In the genomic region with DNA sequence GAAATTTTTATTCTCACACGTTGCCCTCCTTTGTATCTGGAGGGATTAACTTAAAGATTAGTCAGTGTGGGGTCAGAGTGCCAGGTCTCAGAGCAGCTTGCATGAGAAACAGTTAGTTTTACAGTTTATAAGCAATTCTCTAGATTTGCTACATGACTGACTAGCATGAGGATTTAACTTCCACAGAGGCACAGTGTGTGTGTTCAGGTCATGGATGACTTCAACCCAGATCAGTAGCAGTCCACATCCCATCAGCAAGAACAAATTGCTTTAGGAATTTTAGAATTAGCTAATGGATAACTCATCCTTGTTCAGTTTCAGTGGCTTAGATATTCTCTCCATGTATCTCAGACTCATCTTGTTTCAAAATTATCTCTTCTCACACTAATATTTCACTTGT, we compare ENCODE assay signal across 32 mouse cellular contexts.
"Had no signal": no experiment of that assay in that cellular context is flagged by ENCODE, and none has a peak within 500 bp of the region (broad histone marks: within the 10 kb centered on the region; RNA-seq: fewer than 3 reads in every experiment).

No protein-coding gene starts in this region.

- ATAC-seq: liver, embryonic 12.5 days; liver, postnatal 0 days; lung, postnatal 0 days; midbrain, embryonic 13.5 days; midbrain, embryonic 15.5 days; midbrain, embryonic 16.5 days had no signal

- H3K4me2 ChIP-seq: limb, embryonic 12.5 days; limb, embryonic 13.5 days; limb, embryonic 15.5 days; liver, embryonic 11.5 days; liver, embryonic 12.5 days; liver, embryonic 13.5 days; liver, embryonic 15.5 days; lung, embryonic 14.5 days; lung, embryonic 15.5 days; midbrain, embryonic 11.5 days; midbrain, embryonic 12.5 days; midbrain, embryonic 13.5 days; midbrain, embryonic 15.5 days; neural tube, embryonic 12.5 days had no signal

- DNase-seq: left cerebral cortex, postnatal 4 days; liver; liver, embryonic 13.5 days; liver, postnatal 0 days; lung, adult 18-20 months; lung, adult 2 months; lung, embryonic 14.5 days; lung, postnatal 10 days; lung, postnatal 14 days; lung, postnatal 36 days; lung, postnatal 4 days; midbrain, embryonic 14.5 days had no signal

- H3K27ac ChIP-seq: limb, embryonic 10.5 days; limb, embryonic 12.5 days; limb, embryonic 13.5 days; limb, embryonic 15.5 days; liver, embryonic 12.5 days; liver, embryonic 13.5 days; liver, embryonic 14.5 days; liver, embryonic 15.5 days; lung, embryonic 15.5 days; macrophage; midbrain, embryonic 10.5 days; midbrain, embryonic 12.5 days; midbrain, embryonic 13.5 days; midbrain, embryonic 15.5 days; neural tube, embryonic 12.5 days had no signal

- H3K27me3 ChIP-seq: limb, embryonic 12.5 days; limb, embryonic 13.5 days; limb, embryonic 15.5 days; liver, embryonic 12.5 days; liver, embryonic 13.5 days; liver, embryonic 15.5 days; lung, embryonic 15.5 days; megakaryocyte, embryonic 14.5 days; midbrain, embryonic 12.5 days; midbrain, embryonic 13.5 days; midbrain, embryonic 15.5 days; neural tube, embryonic 12.5 days had no signal

- H3K36me3 ChIP-seq: limb, embryonic 10.5 days; limb, embryonic 12.5 days; limb, embryonic 13.5 days; limb, embryonic 15.5 days; liver, embryonic 12.5 days; liver, embryonic 13.5 days; liver, embryonic 15.5 days; lung, embryonic 15.5 days; midbrain, embryonic 10.5 days; midbrain, embryonic 12.5 days; midbrain, embryonic 13.5 days; midbrain, embryonic 15.5 days; neural tube, embryonic 12.5 days had no signal

- H3K4me3 ChIP-seq: limb, embryonic 10.5 days; limb, embryonic 12.5 days; limb, embryonic 13.5 days; limb, embryonic 15.5 days; liver, embryonic 12.5 days; liver, embryonic 13.5 days; liver, embryonic 15.5 days; lung, embryonic 15.5 days; megakaryocyte, embryonic 14.5 days; midbrain, embryonic 10.5 days; midbrain, embryonic 12.5 days; midbrain, embryonic 13.5 days; midbrain, embryonic 15.5 days; myocyte; neural tube, embryonic 12.5 days had no signal

- H3K4me1 ChIP-seq: limb, embryonic 10.5 days; limb, embryonic 12.5 days; limb, embryonic 13.5 days; limb, embryonic 15.5 days; liver, embryonic 12.5 days; liver, embryonic 13.5 days; liver, embryonic 15.5 days; lung, embryonic 15.5 days; megakaryocyte, embryonic 14.5 days; midbrain, embryonic 10.5 days; midbrain, embryonic 12.5 days; midbrain, embryonic 13.5 days; midbrain, embryonic 15.5 days; neural tube, embryonic 12.5 days had no signal

- H3K9me3 ChIP-seq: limb, embryonic 10.5 days; limb, embryonic 12.5 days; limb, embryonic 13.5 days; limb, embryonic 15.5 days; liver, embryonic 12.5 days; liver, embryonic 13.5 days; liver, embryonic 15.5 days; lung, embryonic 15.5 days; megakaryocyte, embryonic 14.5 days; midbrain, embryonic 10.5 days; midbrain, embryonic 12.5 days; midbrain, embryonic 13.5 days; midbrain, embryonic 15.5 days; neural tube, embryonic 12.5 days had no signal

- H3K9ac ChIP-seq: limb, embryonic 12.5 days; limb, embryonic 13.5 days; limb, embryonic 15.5 days; liver, embryonic 12.5 days; liver, embryonic 13.5 days; liver, embryonic 14.5 days; liver, embryonic 15.5 days; liver, postnatal 0 days; lung, embryonic 14.5 days; lung, embryonic 15.5 days; midbrain, embryonic 12.5 days; midbrain, embryonic 13.5 days; midbrain, embryonic 15.5 days; neural tube, embryonic 12.5 days had no signal
